Mouse (Mus musculus): ENCODE data around the gene Pam16. TPM values are rescaled to one million over a fixed set of nuclear protein-coding genes. Genes with fewer than 3 reads are reported as not detected.
A peak's percentile ranks its signal among the peaks of the same experiment; 100 is the strongest.

The Pam16 gene
- total RNA-seq, 2 experiments from 2014 or later = 79.3 to 82.7 TPM

DNA sequence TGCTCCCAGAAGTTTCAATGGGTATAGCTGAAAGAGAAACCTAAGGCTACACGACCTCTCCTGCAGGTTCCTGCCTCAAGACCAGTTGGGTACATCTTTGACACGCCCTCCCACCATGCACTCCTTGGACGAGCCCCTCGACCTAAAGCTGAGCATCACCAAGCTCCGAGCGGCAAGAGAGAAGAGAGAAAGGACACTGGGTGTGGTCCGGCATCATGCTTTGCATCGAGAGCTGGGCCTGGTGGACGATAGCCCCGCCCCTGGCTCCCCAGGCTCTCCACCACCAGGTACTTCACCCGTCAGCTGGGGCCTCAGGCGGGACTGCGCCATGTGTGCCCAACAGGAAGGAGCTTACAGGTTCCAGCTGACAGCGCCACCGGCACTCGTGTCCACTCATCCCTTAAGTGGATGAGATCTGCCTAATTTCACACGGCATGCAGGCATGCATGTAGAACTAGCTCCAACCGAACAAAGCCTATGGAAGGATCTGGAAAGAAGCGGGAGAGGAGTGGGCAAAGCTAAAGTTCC, 16.2 kb downstream of the Pam16 start:
- peak; percentile 3 for DNase-seq

- peak; percentile 80 for DNase-seq
Measured at GRCm38 (mm10) chr16:4607818-4608531, 16.8 kb downstream of the Pam16 start.

GRCm38 (mm10) chr16:4606431-4607084, 18.2 kb downstream of the Pam16 start:
- peak; percentile 56 for DNase-seq

GRCm38 (mm10) chr16:4605514-4606131, 19.2 kb downstream of the Pam16 start:
- DNase-seq = peak; percentile 5

GRCm38 (mm10) chr16:4604293-4604837, 20.4 kb downstream of the Pam16 start:
- DNase-seq = peak; percentile 14

- DNase-seq = no peak
Measured at GRCm38 (mm10) chr16:4603453-4603837, 21.3 kb downstream of the Pam16 start.

DNA sequence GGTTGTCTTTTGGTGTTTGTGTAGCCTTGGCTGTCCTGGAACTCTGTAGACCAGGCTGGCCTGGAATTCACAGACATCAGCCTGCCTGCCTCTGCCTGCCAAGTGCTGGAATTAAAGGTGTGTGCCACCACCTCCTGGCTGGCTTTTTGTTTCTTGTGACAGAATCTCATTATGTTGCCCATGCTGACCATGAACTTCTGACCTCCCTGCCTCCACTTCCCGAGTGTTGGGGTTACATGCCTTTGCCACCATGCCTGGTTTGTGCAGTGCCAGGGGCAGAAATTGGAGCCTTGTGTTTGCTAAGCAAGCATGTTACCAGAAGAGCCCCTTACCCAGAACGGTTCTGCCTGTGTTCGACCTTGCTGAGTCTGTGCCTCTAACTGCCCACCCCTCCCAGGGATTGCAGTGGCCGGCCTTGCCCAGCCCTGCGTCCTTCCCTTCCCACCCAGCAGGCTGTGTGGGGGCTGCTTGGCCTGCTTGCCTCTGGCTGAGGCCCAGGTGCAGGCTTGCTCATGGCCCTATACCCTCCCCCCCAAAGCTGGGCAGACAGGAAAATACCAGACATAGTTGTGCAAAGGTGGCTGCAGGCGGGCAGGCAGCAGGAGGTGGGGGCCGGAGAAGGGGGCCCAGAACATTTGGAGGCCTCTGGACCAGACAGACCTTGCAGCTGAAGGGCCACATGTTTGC, 21.9 kb downstream of the Pam16 start:
- peak; percentile 12 for DNase-seq

- no peak for DNase-seq
Measured at GRCm38 (mm10) chr16:4602189-4602588, 22.6 kb downstream of the Pam16 start.

DNA sequence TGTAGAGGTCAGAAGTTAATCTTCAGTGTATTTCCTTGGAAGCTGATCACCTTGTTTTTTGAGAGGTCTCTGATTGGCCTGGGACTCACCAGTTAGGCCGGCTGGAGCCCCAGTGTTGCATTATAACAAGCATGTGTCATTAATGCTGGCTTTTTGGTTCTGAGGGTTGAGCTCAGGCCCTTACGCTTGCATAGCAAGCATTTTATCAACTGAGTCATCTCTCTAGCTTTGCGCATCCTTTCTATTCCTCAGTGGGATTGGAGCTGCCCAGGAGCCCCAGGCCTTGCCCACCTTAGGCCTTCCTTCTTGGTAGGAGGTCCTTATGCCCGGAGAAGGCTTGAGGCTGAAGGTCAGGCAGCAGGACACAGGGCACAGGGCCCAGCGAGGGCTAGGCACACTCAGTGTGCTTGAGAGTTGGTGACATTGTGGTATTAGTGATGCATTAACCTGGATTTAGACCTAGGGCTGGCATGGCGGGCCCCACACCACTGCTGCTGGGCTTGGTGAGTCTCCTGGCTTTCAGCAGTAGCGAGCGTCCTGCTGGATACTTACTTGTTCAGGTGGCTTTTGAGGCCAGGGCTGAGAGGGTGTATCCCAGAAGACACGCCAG, 24.0 kb downstream of the Pam16 start:
- DNase-seq = no peak

- no peak for DNase-seq
Measured at GRCm38 (mm10) chr16:4599616-4600015, 25.2 kb downstream of the Pam16 start.

DNA sequence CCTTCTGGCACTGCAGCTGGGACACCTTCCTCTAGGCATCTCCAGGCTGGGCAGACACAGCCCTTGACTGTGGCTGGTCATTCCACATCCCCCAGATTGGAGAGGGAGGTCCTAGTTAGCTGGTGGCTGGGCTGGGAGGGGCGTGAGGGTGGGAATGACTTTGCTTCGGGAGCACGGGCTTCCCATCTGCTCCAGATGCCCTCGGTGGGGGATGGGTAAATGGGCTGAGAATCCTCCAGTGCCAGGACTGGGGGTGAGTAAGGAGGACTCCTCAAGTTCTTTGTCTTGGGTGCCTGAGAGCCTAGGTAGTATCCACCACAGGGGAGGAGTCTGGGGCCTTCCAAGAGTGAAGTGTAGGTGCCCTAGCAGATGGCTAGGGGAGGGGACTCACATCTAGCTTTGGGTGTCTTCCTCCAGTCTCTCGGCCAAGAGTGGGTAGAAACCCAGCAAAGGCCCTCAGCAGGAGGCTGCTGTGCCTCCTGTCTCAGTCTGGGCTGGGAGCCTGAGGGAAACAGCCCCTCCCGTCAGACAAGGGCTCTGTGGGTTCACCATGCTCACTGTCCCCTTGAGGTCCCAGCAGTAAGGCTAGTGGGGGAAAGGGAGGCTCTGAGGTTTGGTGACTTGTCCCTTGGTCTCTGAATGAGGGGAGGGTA, 25.8 kb downstream of the Pam16 start:
- no peak for DNase-seq

GRCm38 (mm10) chr16:4598041-4598440, 26.7 kb downstream of the Pam16 start:
- DNase-seq = no peak

- DNase-seq = peak; percentile 37
Measured at GRCm38 (mm10) chr16:4597296-4597695, 27.5 kb downstream of the Pam16 start.

DNA sequence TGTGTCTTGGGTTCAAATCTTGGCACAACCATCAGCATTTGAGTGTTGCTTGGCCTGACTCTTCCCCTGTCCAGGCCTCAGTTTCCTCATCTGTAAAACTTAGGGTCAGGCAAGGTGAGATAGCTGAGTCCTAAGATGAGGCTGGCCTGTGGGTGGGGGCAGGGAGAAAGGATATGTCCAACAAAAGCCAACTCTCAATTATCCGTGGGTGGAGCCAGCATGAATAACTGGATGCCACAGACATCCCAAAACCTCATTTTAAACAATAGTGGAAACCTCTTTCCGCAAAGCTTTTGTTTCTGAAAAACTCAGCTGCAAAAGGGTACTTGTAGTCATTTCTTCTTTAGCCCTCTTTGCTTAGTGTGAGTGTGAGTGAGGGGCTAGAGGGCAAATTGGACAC, 28.0 kb downstream of the Pam16 start:
- no peak for DNase-seq

DNA sequence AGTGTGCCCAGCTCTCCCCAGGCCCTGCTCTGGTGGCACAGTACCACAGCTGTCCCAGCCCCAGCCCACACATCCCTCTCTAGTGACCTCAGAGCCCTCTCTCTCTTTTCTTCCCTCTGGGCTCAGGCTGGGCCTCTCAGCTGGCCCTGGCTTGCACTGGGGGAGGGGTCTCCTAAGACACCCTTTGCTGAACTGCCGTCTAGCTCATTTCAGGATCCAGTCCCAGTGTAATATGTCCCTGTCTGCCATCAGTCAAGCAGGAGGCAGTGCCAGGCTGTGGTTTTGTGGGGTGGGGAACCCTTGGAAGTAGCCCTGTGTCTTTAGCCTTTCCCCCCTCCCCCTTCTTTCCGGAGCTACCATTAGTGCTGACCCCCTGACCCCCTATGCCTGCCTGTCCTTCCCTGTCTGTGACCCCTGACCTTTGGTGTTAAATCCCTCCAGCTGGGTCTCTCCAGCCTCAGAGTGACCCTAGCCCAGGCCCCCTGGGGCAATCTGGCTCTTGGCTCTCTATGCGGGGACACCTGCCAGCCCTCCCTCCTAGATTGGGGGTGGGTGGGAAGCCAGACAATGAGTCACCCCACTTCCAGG, 28.6 kb downstream of the Pam16 start:
- peak; percentile 31 for DNase-seq

GRCm38 (mm10) chr16:4595527-4595963, 29.2 kb downstream of the Pam16 start:
- DNase-seq = peak; percentile 63

- DNase-seq = peak; percentile 53
Measured at GRCm38 (mm10) chr16:4594814-4595526, 29.8 kb downstream of the Pam16 start.

- DNase-seq = peak; percentile 64
Measured at GRCm38 (mm10) chr16:4593971-4594813, 30.6 kb downstream of the Pam16 start, which contains the start of gene Glis2. Glis2 (plus strand) TSS chr16:4594713.

All from gastrocnemius, postnatal 10 days (tissue).